Mouse (Mus musculus): ENCODE measurements at regions not wholly inside any gene's neighbourhood (a gene's known extent, or its start where the extent isn't known, plus 50 kb on each side); places are given as distances from the start of the nearest gene placed in this dataset.

DNA sequence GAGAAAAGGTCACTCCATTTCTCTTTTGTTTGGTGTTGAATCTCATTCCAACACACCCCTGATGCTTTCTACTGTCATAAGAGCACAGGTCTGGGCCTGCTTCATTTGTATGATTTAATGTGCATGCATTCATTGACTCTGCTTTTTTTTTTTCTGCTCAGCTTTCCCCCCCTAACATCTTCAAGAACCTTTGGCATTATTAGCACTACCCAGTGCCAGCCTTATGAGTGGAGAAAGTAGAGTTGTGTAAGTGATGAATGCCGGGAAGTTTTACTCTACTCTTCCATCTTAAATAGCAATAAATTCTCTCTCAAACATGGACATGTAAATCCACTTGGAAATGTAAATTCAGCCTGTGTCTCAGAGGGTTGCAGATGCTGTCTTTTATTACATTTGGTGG lies 97.0 kb upstream of the Vav3 start:
- H3K79me2 ChIP-seq (ENCODE audit: control insufficient read depth, insufficient read depth, low read length, poor library complexity) = no peaks in the 10 kb centered on the region
- no peak overlapping the region for H3K9ac ChIP-seq (ENCODE audit: control insufficient read depth, low read depth, low read length, poor library complexity, severe bottlenecking)
- peaks cover 0 to 1% of the 10 kb centered on the region in 2 experiments; a peak in 1 of 4 replicates for H3K27me3 ChIP-seq (ENCODE audit: control insufficient read depth in 1 of 2, insufficient read depth in 2 of 2, low read length in 2 of 2)
- H3K4me3 ChIP-seq (ENCODE audit: control insufficient read depth in 1 of 2, insufficient read depth in 1 of 2, low read depth in 2 of 2, low read length in 2 of 2) = no peak overlapping the region
- H3K4me1 ChIP-seq (ENCODE audit: control insufficient read depth in 1 of 2, insufficient read depth in 2 of 2, low read length in 2 of 2) = no peaks in the 10 kb centered on the region
- no peaks in the 10 kb centered on the region for H3K9me3 ChIP-seq (replicated peaks; ENCODE audit: insufficient read depth, low read length)
- DNase-seq (ENCODE audit: low read depth, low spot score) = no peak
- H3K36me3 ChIP-seq (ENCODE audit: control insufficient read depth in 1 of 2, insufficient read depth in 2 of 2, low read length in 2 of 2) = no peaks in the 10 kb centered on the region
- TF ChIP-seq ZNF384 (IDR thresholded peaks at IDR 0.05; ENCODE audit: low read depth, low read length) (no peak), TBP (IDR thresholded peaks at IDR 0.05; ENCODE audit: low read depth, low read length) (no peak), MEF2A (IDR thresholded peaks at IDR 0.05; ENCODE audit: extremely low read depth, insufficient replicate concordance, low read depth, low read length, poor library complexity, severe bottlenecking) (no peak), MAFK (IDR thresholded peaks at IDR 0.05; ENCODE audit: borderline replicate concordance, low read depth, low read length) (no peak), GABPA (IDR thresholded peaks at IDR 0.05; ENCODE audit: low read depth, low read length) (no peak), POLR2AphosphoS2 (IDR thresholded peaks at IDR 0.05; ENCODE audit: low read length) (no peak), KAT2A (conservative IDR thresholded peaks at IDR 0.05; ENCODE audit: low read depth, low read length) (no peak), EP300 (IDR thresholded peaks at IDR 0.05; ENCODE audit: low read depth in 1 of 2, low read length in 2 of 2) (no peak), GATA1 (IDR thresholded peaks at IDR 0.05; ENCODE audit: low read depth, low read length) (no peak), POLR2AphosphoS5 (IDR thresholded peaks at IDR 0.05; ENCODE audit: borderline replicate concordance, low read depth, low read length) (no peak), TAL1 (IDR thresholded peaks at IDR 0.05; ENCODE audit: low read length) (no peak), ZMIZ1 (IDR thresholded peaks at IDR 0.05; ENCODE audit: low read depth, low read length) (no peak), ETS1 (IDR thresholded peaks at IDR 0.05; ENCODE audit: low read depth, low read length) (no peak), BHLHE40 (IDR thresholded peaks at IDR 0.05; ENCODE audit: borderline replicate concordance, low read depth, low read length) (no peak), RCOR1 (IDR thresholded peaks at IDR 0.05; ENCODE audit: low read depth, low read length) (no peak), SIN3A (IDR thresholded peaks at IDR 0.05; ENCODE audit: low read length) (no peak)
- H3K27ac ChIP-seq (ENCODE audit: control insufficient read depth, low read depth, low read length) = no peak overlapping the region

DNA sequence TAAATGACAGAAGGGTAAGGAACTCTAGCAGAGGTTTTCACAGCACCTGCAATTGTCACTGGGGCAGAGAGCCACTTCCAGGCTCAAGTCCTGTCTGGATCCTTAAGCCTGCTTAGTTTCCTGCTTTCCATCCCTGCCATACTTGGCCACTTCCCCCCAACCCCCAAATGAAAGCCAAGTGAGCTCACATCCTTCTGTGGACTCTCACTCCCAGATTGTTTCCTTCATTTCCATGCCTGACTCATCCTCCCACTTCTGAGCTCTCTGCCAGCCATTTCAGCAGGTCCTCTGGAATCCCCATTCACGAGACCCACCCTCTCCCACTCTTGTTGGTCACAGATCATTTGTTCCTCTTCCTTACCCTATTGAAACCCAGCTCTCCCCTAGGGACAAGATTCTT lies 91.7 kb upstream of the Vav3 start:
- Histone ChIP-seq H3K9me3 (replicated peaks; ENCODE audit: insufficient read depth, low read length) (no peaks in the 10 kb centered on the region), H3K4me3 (ENCODE audit: control insufficient read depth in 1 of 2, insufficient read depth in 1 of 2, low read depth in 2 of 2, low read length in 2 of 2) (no peak overlapping the region), H3K9ac (ENCODE audit: control insufficient read depth, low read depth, low read length, poor library complexity, severe bottlenecking) (no peak overlapping the region), H3K27me3 (ENCODE audit: control insufficient read depth in 1 of 2, insufficient read depth in 2 of 2, low read length in 2 of 2) (0 out of 4 replicates have a peak, but pooled peaks cover 0 to 1% of the 10 kb centered on the region in 2 experiments), H3K27ac (ENCODE audit: control insufficient read depth, low read depth, low read length) (no peak overlapping the region), H3K4me1 (ENCODE audit: control insufficient read depth in 1 of 2, insufficient read depth in 2 of 2, low read length in 2 of 2) (peaks cover 0 to 4% of the 10 kb centered on the region in 2 experiments; a peak in 1 of 4 replicates), H3K36me3 (ENCODE audit: control insufficient read depth in 1 of 2, insufficient read depth in 2 of 2, low read length in 2 of 2) (no peaks in the 10 kb centered on the region), H3K79me2 (ENCODE audit: control insufficient read depth, insufficient read depth, low read length, poor library complexity) (no peaks in the 10 kb centered on the region)
- TF ChIP-seq MXI1 (IDR thresholded peaks at IDR 0.05; ENCODE audit: low read depth, low read length) = no peak
- no peak for TF ChIP-seq E2F4 (IDR thresholded peaks at IDR 0.05; ENCODE audit: borderline replicate concordance, low read depth, low read length)
- TF ChIP-seq MAX (IDR thresholded peaks at IDR 0.05; ENCODE audit: low read length) = no peak
- no peak for TF ChIP-seq KAT2A (conservative IDR thresholded peaks at IDR 0.05; ENCODE audit: low read depth, low read length)
- TF ChIP-seq GATA1 (IDR thresholded peaks at IDR 0.05; ENCODE audit: low read depth, low read length) = no peak
- no peak for TF ChIP-seq POLR2AphosphoS5 (IDR thresholded peaks at IDR 0.05; ENCODE audit: borderline replicate concordance, low read depth, low read length)
- no peak for TF ChIP-seq SMC3 (IDR thresholded peaks at IDR 0.05; ENCODE audit: low read depth, low read length)
- TF ChIP-seq ETS1 (IDR thresholded peaks at IDR 0.05; ENCODE audit: low read depth, low read length) = no peak
- no peak for TF ChIP-seq MAZ (IDR thresholded peaks at IDR 0.05; ENCODE audit: low read depth, low read length)
- TF ChIP-seq TAL1 (IDR thresholded peaks at IDR 0.05; ENCODE audit: low read length) = no peak
- no peak for TF ChIP-seq TBP (IDR thresholded peaks at IDR 0.05; ENCODE audit: low read depth, low read length)
- no peak for TF ChIP-seq ZC3H11A (IDR thresholded peaks at IDR 0.05; ENCODE audit: low read depth, low read length)
- TF ChIP-seq USF2 (IDR thresholded peaks at IDR 0.05; ENCODE audit: borderline replicate concordance in 1 of 2, insufficient read depth in 1 of 2, low read depth in 1 of 2, low read length in 2 of 2) = no peak
- no peak for TF ChIP-seq POLR2A (IDR thresholded peaks at IDR 0.05; ENCODE audit: control insufficient read depth in 1 of 2, insufficient read depth in 1 of 2, low read depth in 1 of 2, low read length in 2 of 2, poor library complexity in 1 of 2)
- no peak for TF ChIP-seq MYC (IDR thresholded peaks at IDR 0.05; ENCODE audit: low read depth, low read length)
- no peak for TF ChIP-seq ZNF384 (IDR thresholded peaks at IDR 0.05; ENCODE audit: low read depth, low read length)
- no peak for TF ChIP-seq CHD1 (IDR thresholded peaks at IDR 0.05; ENCODE audit: low read depth, low read length)
- TF ChIP-seq BHLHE40 (IDR thresholded peaks at IDR 0.05; ENCODE audit: borderline replicate concordance, low read depth, low read length) = no peak
- no peak for TF ChIP-seq NRF1 (IDR thresholded peaks at IDR 0.05; ENCODE audit: insufficient read depth, low read depth, low read length, poor library complexity, severe bottlenecking)
- DNase-seq (ENCODE audit: low read depth, low spot score) = no peak
